Mouse (Mus musculus) ES-E14 (cell line): ENCODE data around the gene Bzw1.

Source experiments
- CHD2 ChIP-seq: IDR thresholded peaks from 2 replicates; pipeline ENCODE4 v1.6.1; 2014; ENCODE audit warnings: mild to moderate bottlenecking, low read depth, low read length, inconsistent platforms
- HCFC1 ChIP-seq: IDR thresholded peaks from 2 replicates; pipeline ENCODE4 v1.6.1; 2012; ENCODE audit warnings: low read length, inconsistent platforms, borderline replicate concordance; ENCODE audit not compliant: insufficient read depth
- MAFK ChIP-seq: IDR thresholded peaks from 2 replicates; pipeline ENCODE4 v1.6.1; 2014; ENCODE audit warnings: mild to moderate bottlenecking, low read depth, low read length, inconsistent platforms; ENCODE audit not compliant: insufficient read depth
- ZC3H11A ChIP-seq: IDR thresholded peaks from 2 replicates; pipeline ENCODE4 v1.6.1; 2012; ENCODE audit warnings: low read depth, mild to moderate bottlenecking, inconsistent platforms, low read length, borderline replicate concordance
- ZNF384 ChIP-seq: IDR thresholded peaks from 2 replicates; pipeline ENCODE4 v1.6.1; 2012; ENCODE audit warnings: low read depth, low read length, inconsistent platforms

GRCm38 (mm10) chr1:58448396-58448795 lies 55.7 kb downstream of the Bzw1 start:
- TF ChIP-seq HCFC1 (no peak), ZNF384 (no peak), CHD2 (no peak), MAFK (no peak), ZC3H11A (no peak)
